Mouse (Mus musculus): ENCODE measurements around the gene Itpr2. TPM values are rescaled to one million over a fixed set of nuclear protein-coding genes. Genes with fewer than 3 reads are reported as not detected.

The Itpr2 gene
- polyA plus RNA-seq, 1 experiment from 2014 or later = 7.6 TPM

DNA sequence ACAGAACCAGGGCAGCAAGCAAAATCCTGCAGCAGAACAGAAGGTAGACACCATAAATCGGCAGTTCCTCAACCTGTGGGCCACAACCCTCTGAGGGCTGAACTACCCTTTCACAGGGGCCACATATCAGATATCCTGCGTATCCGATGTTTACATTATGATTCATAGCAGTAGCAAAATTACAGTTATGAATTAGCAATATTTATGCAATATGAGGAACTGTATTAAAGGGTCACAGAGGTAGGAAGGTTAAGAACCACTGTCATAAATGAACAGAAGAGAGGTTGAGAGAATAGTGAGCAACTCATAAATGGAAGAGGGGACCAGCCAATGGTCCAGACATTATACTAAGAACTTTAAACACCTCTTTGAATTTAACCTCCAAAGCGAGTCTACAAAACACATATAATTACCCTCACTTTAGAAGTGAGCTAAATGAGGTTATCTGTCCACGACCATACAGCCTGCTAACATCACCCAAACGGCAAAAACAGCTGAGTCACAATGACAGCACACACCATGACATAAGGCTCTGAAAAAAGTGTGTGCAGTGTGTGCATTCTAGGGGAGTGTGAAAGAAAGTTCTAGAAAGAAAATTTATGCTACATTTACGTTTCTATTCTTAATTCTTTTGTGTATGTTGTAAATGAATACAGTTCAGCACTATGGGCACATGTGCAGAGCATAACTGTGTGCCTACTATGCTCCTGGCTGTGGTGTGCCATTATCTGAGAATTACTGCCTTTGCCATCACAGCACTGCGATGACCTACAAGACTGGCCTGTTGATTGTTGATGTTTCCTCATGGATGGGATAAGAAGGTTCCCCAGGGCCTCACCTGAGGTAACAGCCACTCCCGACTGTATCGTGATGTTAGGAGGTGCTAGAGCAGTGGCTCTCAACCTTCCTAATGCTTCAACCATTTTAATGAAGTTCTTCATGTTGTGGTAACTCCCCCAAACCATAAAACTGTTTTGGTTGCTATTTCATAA is 47.2 kb downstream of the Itpr2 start:
- H3K36me3 ChIP-seq (ENCODE audit: control insufficient read depth, insufficient read depth, low read length) = no peaks in the 10 kb centered on the region
- H3K9me3 ChIP-seq (ENCODE audit: control insufficient read depth, low read length) = no peaks in the 10 kb centered on the region
- ATAC-seq (replicated peaks; ENCODE audit: low FRiP score, low TSS enrichment, low read depth) (no peak), DNase-seq (ENCODE audit: low spot score) (no peak)
- no peak overlapping the region for H3K4me2 ChIP-seq (ENCODE audit: low read length)
- 81% methylated on average over 10 of the region's 10 CpGs for WGBS
- H3K9ac ChIP-seq (ENCODE audit: low read length) = no peak overlapping the region
- H3K27ac ChIP-seq (ENCODE audit: low read depth) = no peak overlapping the region
- H3K27me3 ChIP-seq (replicated peaks; ENCODE audit: control insufficient read depth, insufficient read depth, low read length) = no peaks in the 10 kb centered on the region
- no peaks in the 10 kb centered on the region for H3K4me1 ChIP-seq (replicated peaks; ENCODE audit: control insufficient read depth, insufficient read depth, low read length)
- H3K4me3 ChIP-seq (ENCODE audit: low read depth, low read length) = no peak overlapping the region

DNA sequence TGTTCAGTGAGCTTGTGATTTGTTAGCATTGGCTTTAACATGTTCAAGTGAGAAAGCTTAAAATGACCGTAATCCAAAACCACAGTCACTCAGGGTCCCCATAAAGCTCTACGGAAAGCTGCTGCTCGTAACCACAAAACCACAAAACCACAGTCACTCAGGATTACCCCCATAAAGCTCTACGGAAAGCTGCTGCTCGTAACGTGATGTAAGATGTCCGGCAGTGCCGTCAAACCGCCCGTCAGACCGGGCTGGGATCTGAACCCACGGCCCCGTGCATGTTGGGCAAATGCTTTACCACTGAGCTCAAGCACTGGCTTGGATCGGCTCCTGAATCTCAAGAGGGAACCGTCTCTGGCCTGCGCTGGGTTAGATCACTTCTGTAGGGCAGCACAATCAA is 49.5 kb downstream of the Itpr2 start:
- no peak overlapping the region for H3K4me3 ChIP-seq (ENCODE audit: low read depth, low read length)
- no peaks in the 10 kb centered on the region for H3K4me1 ChIP-seq (replicated peaks; ENCODE audit: control insufficient read depth, insufficient read depth, low read length)
- WGBS = 90% methylated on average over 16 of the region's 16 CpGs
- H3K9me3 ChIP-seq (ENCODE audit: control insufficient read depth, low read length) = no peaks in the 10 kb centered on the region
- H3K36me3 ChIP-seq (ENCODE audit: control insufficient read depth, insufficient read depth, low read length) = no peaks in the 10 kb centered on the region
- H3K27me3 ChIP-seq (replicated peaks; ENCODE audit: control insufficient read depth, insufficient read depth, low read length) = no peaks in the 10 kb centered on the region
- H3K4me2 ChIP-seq (ENCODE audit: low read length) = no peak overlapping the region
- no peak overlapping the region for H3K27ac ChIP-seq (ENCODE audit: low read depth)
- no peak overlapping the region for H3K9ac ChIP-seq (ENCODE audit: low read length)
- DNase-seq (ENCODE audit: low spot score) = no peak
- no peak for ATAC-seq (replicated peaks; ENCODE audit: low FRiP score, low TSS enrichment, low read depth)

DNA sequence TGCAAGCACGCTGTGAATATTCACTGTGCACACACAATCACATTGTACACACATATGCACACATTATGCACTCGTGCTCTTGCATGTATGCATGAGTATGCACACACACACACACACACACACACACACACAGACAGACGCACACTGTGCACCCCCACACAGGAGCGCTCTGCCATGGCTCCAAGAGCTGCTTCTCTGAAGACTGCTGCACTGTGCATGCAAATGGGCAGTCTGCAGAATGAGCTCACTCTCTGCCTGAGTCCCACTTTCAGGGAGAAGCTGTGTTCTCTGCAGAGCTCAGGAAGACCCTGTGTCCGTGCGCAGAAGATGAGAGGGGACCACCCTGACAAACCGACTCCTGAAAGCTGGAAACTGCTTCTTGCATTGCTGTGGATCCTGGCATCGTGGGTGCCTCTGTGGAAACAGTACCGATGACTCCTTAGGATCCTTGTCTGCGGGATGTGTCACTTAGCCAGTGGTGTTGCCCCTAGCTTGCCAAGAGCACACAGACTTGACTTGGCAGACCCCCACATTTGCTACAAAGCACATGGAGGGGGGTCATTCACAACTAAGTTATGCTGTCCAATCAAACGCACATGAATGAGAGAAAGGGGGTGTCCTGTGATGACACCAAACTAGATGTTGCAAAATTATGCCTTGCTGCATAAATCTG is 55.9 kb downstream of the Itpr2 start:
- DNase-seq (ENCODE audit: low spot score) (no peak), ATAC-seq (replicated peaks; ENCODE audit: low FRiP score, low TSS enrichment, low read depth) (no peak)
- Histone ChIP-seq H3K4me3 (ENCODE audit: low read depth, low read length) (no peak overlapping the region), H3K27ac (ENCODE audit: low read depth) (no peak overlapping the region), H3K27me3 (replicated peaks; ENCODE audit: control insufficient read depth, insufficient read depth, low read length) (no peaks in the 10 kb centered on the region), H3K4me2 (ENCODE audit: low read length) (no peak overlapping the region), H3K9ac (ENCODE audit: low read length) (no peak overlapping the region), H3K9me3 (ENCODE audit: control insufficient read depth, low read length) (no peaks in the 10 kb centered on the region), H3K36me3 (ENCODE audit: control insufficient read depth, insufficient read depth, low read length) (no peaks in the 10 kb centered on the region), H3K4me1 (replicated peaks; ENCODE audit: control insufficient read depth, insufficient read depth, low read length) (no peaks in the 10 kb centered on the region)
- WGBS = 93% methylated on average over 11 of the region's 11 CpGs

DNA sequence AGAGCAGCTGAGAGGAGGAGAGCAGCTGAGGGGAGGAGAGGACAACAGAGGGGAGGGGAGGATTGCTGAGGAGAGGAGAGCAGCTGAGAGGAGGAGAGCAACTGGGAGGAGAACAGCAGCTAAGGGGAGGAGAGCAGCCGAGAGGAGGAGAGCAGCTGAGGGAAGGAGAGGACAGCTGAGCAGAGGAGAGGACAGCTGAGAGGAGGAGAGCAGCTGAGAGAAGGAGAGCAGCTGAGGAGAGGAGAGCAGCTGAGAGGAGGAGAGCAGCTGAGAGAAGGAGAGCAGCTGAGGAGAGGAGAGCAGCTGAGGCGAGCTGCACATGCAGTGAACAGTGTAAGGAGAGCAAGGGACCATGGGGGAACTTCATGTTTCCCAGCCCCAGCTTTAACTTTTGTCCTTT is 62.2 kb downstream of the Itpr2 start:
- Histone ChIP-seq H3K9ac (ENCODE audit: low read length) (no peak overlapping the region), H3K4me3 (ENCODE audit: low read depth, low read length) (no peak overlapping the region), H3K9me3 (ENCODE audit: control insufficient read depth, low read length) (no peaks in the 10 kb centered on the region), H3K4me2 (ENCODE audit: low read length) (no peak overlapping the region), H3K27ac (ENCODE audit: low read depth) (no peak overlapping the region), H3K27me3 (replicated peaks; ENCODE audit: control insufficient read depth, insufficient read depth, low read length) (no peaks in the 10 kb centered on the region), H3K4me1 (replicated peaks; ENCODE audit: control insufficient read depth, insufficient read depth, low read length) (no peaks in the 10 kb centered on the region), H3K36me3 (ENCODE audit: control insufficient read depth, insufficient read depth, low read length) (no peaks in the 10 kb centered on the region)
- WGBS = 41% methylated on average over 2 of the region's 2 CpGs
- ATAC-seq (replicated peaks; ENCODE audit: low FRiP score, low TSS enrichment, low read depth) (no peak), DNase-seq (ENCODE audit: low spot score) (no peak)

DNA sequence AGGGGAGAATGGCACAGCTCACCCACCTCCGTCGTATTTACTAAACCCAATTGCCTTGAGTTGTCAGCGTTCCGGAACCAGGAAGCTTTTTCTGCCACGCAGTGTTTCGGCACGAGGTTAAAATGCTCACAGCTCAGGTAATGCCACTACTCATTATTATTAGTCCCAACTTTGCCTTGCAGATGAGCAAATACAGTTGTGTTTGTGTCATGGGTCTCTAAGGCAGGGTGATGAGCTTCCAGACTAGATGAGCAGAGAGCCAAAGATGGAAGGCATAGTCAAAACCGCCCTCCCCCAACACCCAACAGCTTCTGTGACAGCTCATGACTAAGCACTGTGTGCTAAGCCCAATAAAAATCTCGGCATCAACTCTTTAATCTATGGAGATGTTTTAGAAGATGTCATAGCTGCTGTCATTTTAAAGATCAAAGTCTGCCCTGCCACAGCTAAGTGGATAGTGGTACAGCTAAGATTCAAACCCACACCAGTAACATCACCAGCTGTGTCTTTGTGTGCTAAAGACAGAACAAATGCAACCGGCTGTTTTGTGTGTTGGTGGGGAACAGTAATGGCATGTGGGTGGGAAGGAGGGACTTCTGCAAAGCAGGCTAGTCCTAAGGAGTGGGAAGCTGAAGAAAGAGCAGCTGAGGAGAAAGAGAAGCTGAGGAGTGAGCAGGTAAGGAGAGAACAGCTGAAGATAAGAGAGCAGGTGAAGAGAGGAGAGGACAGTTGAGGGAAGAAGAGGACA is 62.8 kb downstream of the Itpr2 start:
- no peak overlapping the region for H3K4me2 ChIP-seq (ENCODE audit: low read length)
- no peak for DNase-seq (ENCODE audit: low spot score)
- no peak overlapping the region for H3K27ac ChIP-seq (ENCODE audit: low read depth)
- H3K9ac ChIP-seq (ENCODE audit: low read length) = no peak overlapping the region
- no peaks in the 10 kb centered on the region for H3K27me3 ChIP-seq (replicated peaks; ENCODE audit: control insufficient read depth, insufficient read depth, low read length)
- H3K4me1 ChIP-seq (replicated peaks; ENCODE audit: control insufficient read depth, insufficient read depth, low read length) = no peaks in the 10 kb centered on the region
- H3K9me3 ChIP-seq (ENCODE audit: control insufficient read depth, low read length) = no peaks in the 10 kb centered on the region
- no peak overlapping the region for H3K4me3 ChIP-seq (ENCODE audit: low read depth, low read length)
- no peaks in the 10 kb centered on the region for H3K36me3 ChIP-seq (ENCODE audit: control insufficient read depth, insufficient read depth, low read length)
- 70% methylated on average over 10 of the region's 10 CpGs for WGBS
- ATAC-seq (replicated peaks; ENCODE audit: low FRiP score, low TSS enrichment, low read depth) = no peak

DNA sequence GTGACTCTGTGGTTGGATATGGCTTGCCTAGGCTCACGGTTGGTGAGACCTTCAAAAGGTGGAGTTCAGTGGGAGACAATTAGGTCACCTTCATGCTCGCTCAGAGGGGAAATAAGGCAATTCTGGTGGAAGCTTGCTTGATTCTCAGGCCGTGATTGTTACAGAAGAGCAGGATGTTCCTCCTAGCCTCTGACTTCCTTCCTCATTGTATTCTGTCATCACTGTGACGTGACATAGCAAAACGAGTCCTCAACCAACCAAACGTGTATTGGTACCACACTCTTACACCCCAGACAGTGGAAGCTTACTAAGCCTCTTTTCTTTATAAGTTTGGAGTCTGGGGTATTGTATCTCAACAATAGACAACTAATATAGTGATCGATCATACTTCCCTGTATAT is 64.0 kb downstream of the Itpr2 start:
- Histone ChIP-seq H3K9me3 (ENCODE audit: control insufficient read depth, low read length) (no peaks in the 10 kb centered on the region), H3K27ac (ENCODE audit: low read depth) (no peak overlapping the region), H3K27me3 (replicated peaks; ENCODE audit: control insufficient read depth, insufficient read depth, low read length) (no peaks in the 10 kb centered on the region), H3K4me1 (replicated peaks; ENCODE audit: control insufficient read depth, insufficient read depth, low read length) (no peaks in the 10 kb centered on the region), H3K36me3 (ENCODE audit: control insufficient read depth, insufficient read depth, low read length) (no peaks in the 10 kb centered on the region), H3K9ac (ENCODE audit: low read length) (no peak overlapping the region), H3K4me3 (ENCODE audit: low read depth, low read length) (no peak overlapping the region), H3K4me2 (ENCODE audit: low read length) (no peak overlapping the region)
- WGBS = 86% methylated on average over 7 of the region's 7 CpGs
- ATAC-seq (replicated peaks; ENCODE audit: low FRiP score, low TSS enrichment, low read depth) (no peak), DNase-seq (ENCODE audit: low spot score) (no peak)

DNA sequence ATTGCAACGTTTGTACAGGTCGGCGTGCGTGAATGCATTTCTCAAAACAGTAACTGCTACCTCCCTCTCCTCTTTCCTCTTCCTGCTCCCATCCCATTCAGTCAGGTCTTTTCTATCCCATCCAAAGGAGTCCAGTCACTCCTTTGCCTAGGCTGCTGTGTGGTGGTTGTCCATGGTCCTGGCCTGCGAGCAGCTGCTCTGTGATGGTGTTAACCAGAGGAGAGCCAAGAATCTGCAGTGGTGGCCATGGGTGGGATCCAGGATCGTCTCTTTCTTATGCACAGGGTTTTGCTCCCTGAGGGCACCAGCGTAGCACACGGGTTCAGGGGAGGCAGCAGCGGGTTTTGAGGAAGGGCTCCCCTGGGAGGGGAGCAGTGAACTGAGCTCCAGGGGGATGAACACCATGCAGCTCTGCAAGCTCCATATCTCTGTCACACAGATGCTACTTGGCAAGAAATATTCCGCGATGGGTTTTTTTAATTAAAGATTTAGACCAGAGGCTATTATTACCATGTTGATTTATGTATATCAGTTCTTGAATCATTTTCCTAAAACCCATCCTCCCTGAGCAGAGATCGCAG is 65.0 kb downstream of the Itpr2 start:
- H3K27me3 ChIP-seq (replicated peaks; ENCODE audit: control insufficient read depth, insufficient read depth, low read length) = no peaks in the 10 kb centered on the region
- H3K4me2 ChIP-seq (ENCODE audit: low read length) = no peak overlapping the region
- 57% methylated on average over 12 of the region's 12 CpGs for WGBS
- H3K9ac ChIP-seq (ENCODE audit: low read length) = no peak overlapping the region
- no peak overlapping the region for H3K27ac ChIP-seq (ENCODE audit: low read depth)
- peak; percentile 56 for DNase-seq (ENCODE audit: low spot score)
- ATAC-seq (replicated peaks; ENCODE audit: low FRiP score, low TSS enrichment, low read depth) = no peak
- H3K36me3 ChIP-seq (ENCODE audit: control insufficient read depth, insufficient read depth, low read length) = no peaks in the 10 kb centered on the region
- 0 out of 2 replicates have a peak, but pooled peaks cover 2% of the 10 kb centered on the region for H3K4me1 ChIP-seq (replicated peaks; ENCODE audit: control insufficient read depth, insufficient read depth, low read length)
- no peaks in the 10 kb centered on the region for H3K9me3 ChIP-seq (ENCODE audit: control insufficient read depth, low read length)
- H3K4me3 ChIP-seq (ENCODE audit: low read depth, low read length) = no peak overlapping the region

DNA sequence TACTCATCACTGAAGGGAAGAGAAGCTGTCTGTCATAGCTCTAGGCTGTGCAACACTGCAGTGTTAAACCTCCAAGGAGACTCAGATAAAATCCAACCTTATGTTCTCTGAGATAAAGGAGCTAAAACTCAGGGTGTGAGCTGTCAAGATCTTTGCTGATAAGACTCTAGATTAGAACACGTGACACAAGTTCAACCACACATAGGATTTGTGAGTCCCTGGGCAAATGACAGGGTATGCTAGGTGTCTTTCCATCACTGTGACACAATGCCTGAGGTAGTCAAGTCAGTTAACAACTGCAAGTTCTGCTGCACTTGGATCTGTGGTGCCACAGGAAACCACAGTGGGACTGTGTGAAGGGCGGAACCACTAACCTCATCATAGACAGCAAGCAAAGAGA is 67.8 kb downstream of the Itpr2 start:
- no peak for DNase-seq (ENCODE audit: low spot score)
- Histone ChIP-seq H3K9me3 (ENCODE audit: control insufficient read depth, low read length) (no peaks in the 10 kb centered on the region), H3K9ac (ENCODE audit: low read length) (no peak overlapping the region), H3K4me3 (ENCODE audit: low read depth, low read length) (no peak overlapping the region), H3K27ac (ENCODE audit: low read depth) (no peak overlapping the region), H3K4me1 (replicated peaks; ENCODE audit: control insufficient read depth, insufficient read depth, low read length) (0 out of 2 replicates have a peak, but pooled peaks cover 4% of the 10 kb centered on the region), H3K36me3 (ENCODE audit: control insufficient read depth, insufficient read depth, low read length) (no peaks in the 10 kb centered on the region), H3K27me3 (replicated peaks; ENCODE audit: control insufficient read depth, insufficient read depth, low read length) (no peaks in the 10 kb centered on the region), H3K4me2 (ENCODE audit: low read length) (no peak overlapping the region)
- 96% methylated on average over 2 of the region's 2 CpGs for WGBS
- no peak for ATAC-seq (replicated peaks; ENCODE audit: low FRiP score, low TSS enrichment, low read depth)

Data from intestine, embryonic 14.5 days (tissue).